Mouse (Mus musculus): ENCODE data around the gene Smg1. TPM values are rescaled to one million over a fixed set of nuclear protein-coding genes. Genes with fewer than 3 reads are reported as not detected.

Smg1 gene
- polyA plus RNA-seq, 1 experiment from 2014 or later = 10.7 TPM

- Histone ChIP-seq H3K36me3 (ENCODE audit: insufficient read depth, low read length) (no peaks in the 10 kb centered on the region), H3K27ac (no peak overlapping the region), H3K9ac (ENCODE audit: low read depth, low read length) (no peak overlapping the region), H3K9me3 (replicated peaks; ENCODE audit: low read length) (no peaks in the 10 kb centered on the region), H3K4me1 (replicated peaks; ENCODE audit: insufficient read depth, low read length) (peaks cover 6% of the 10 kb centered on the region; the same call in 1 of the 2 replicates), H3K27me3 (ENCODE audit: insufficient read depth, low read length) (no peaks in the 10 kb centered on the region), H3K4me3 (replicated peaks; ENCODE audit: low read depth, low read length) (no peak overlapping the region), H3K4me2 (ENCODE audit: low read length) (no peak overlapping the region)
- no peak for ATAC-seq (replicated peaks; ENCODE audit: low FRiP score, low read depth)
- DNase-seq (ENCODE audit: low spot score) = no peak
- no peak for TF ChIP-seq CTCF (IDR thresholded peaks at IDR 0.05; ENCODE audit: low read depth)
Observed at GRCm38 (mm10) chr7:118240402-118240801, 3.1 kb downstream of the Smg1 start.

- no peaks in the 10 kb centered on the region for H3K9me3 ChIP-seq (replicated peaks; ENCODE audit: low read length)
- H3K4me1 ChIP-seq (replicated peaks; ENCODE audit: insufficient read depth, low read length) = peaks cover 6% of the 10 kb centered on the region; the same call in 1 of the 2 replicates
- WGBS = 83% methylated on average over 5 of the region's 5 CpGs
- H3K4me3 ChIP-seq (replicated peaks; ENCODE audit: low read depth, low read length) = no peak overlapping the region
- no peak overlapping the region for H3K9ac ChIP-seq (ENCODE audit: low read depth, low read length)
- no peaks in the 10 kb centered on the region for H3K27me3 ChIP-seq (ENCODE audit: insufficient read depth, low read length)
- no peak overlapping the region for H3K27ac ChIP-seq
- no peaks in the 10 kb centered on the region for H3K36me3 ChIP-seq (ENCODE audit: insufficient read depth, low read length)
- no peak for TF ChIP-seq CTCF (IDR thresholded peaks at IDR 0.05; ENCODE audit: low read depth)
- H3K4me2 ChIP-seq (ENCODE audit: low read length) = no peak overlapping the region
- ATAC-seq (replicated peaks; ENCODE audit: low FRiP score, low read depth) (no peak), DNase-seq (ENCODE audit: low spot score) (no peak)
Observed at GRCm38 (mm10) chr7:118239996-118240395, 3.5 kb downstream of the Smg1 start.

- Histone ChIP-seq H3K27ac (no peak overlapping the region), H3K9me3 (replicated peaks; ENCODE audit: low read length) (no peaks in the 10 kb centered on the region), H3K4me2 (ENCODE audit: low read length) (no peak overlapping the region), H3K27me3 (ENCODE audit: insufficient read depth, low read length) (no peaks in the 10 kb centered on the region), H3K36me3 (ENCODE audit: insufficient read depth, low read length) (no peaks in the 10 kb centered on the region), H3K4me3 (replicated peaks; ENCODE audit: low read depth, low read length) (no peak overlapping the region), H3K9ac (ENCODE audit: low read depth, low read length) (no peak overlapping the region), H3K4me1 (replicated peaks; ENCODE audit: insufficient read depth, low read length) (peaks cover 6% of the 10 kb centered on the region; the same call in 1 of the 2 replicates)
- DNase-seq (ENCODE audit: low spot score) = no peak
- peak; percentile 47 for TF ChIP-seq CTCF (IDR thresholded peaks at IDR 0.05; ENCODE audit: low read depth)
- no peak for ATAC-seq (replicated peaks; ENCODE audit: low FRiP score, low read depth)
Observed at GRCm38 (mm10) chr7:118236949-118237348, 6.5 kb downstream of the Smg1 start.

- Histone ChIP-seq H3K27me3 (ENCODE audit: insufficient read depth, low read length) (no peaks in the 10 kb centered on the region), H3K4me3 (replicated peaks; ENCODE audit: low read depth, low read length) (no peak overlapping the region), H3K9me3 (replicated peaks; ENCODE audit: low read length) (no peaks in the 10 kb centered on the region), H3K4me1 (replicated peaks; ENCODE audit: insufficient read depth, low read length) (no peaks in the 10 kb centered on the region), H3K9ac (ENCODE audit: low read depth, low read length) (no peak overlapping the region), H3K27ac (no peak overlapping the region), H3K4me2 (ENCODE audit: low read length) (no peak overlapping the region), H3K36me3 (ENCODE audit: insufficient read depth, low read length) (no peaks in the 10 kb centered on the region)
- ATAC-seq (replicated peaks; ENCODE audit: low FRiP score, low read depth) = no peak
- DNase-seq (ENCODE audit: low spot score) = no peak
- 87% methylated on average over 1 of the region's 1 CpGs for WGBS
- no peak for TF ChIP-seq CTCF (IDR thresholded peaks at IDR 0.05; ENCODE audit: low read depth)
Observed at GRCm38 (mm10) chr7:118234236-118234635, 9.2 kb downstream of the Smg1 start.

GRCm38 (mm10) chr7:118232613-118233012 lies 10.9 kb downstream of the Smg1 start:
- no peaks in the 10 kb centered on the region for H3K9me3 ChIP-seq (replicated peaks; ENCODE audit: low read length)
- TF ChIP-seq CTCF (IDR thresholded peaks at IDR 0.05; ENCODE audit: low read depth) = no peak
- H3K9ac ChIP-seq (ENCODE audit: low read depth, low read length) = no peak overlapping the region
- DNase-seq (ENCODE audit: low spot score) (no peak), ATAC-seq (replicated peaks; ENCODE audit: low FRiP score, low read depth) (no peak)
- H3K4me1 ChIP-seq (replicated peaks; ENCODE audit: insufficient read depth, low read length) = no peaks in the 10 kb centered on the region
- H3K4me2 ChIP-seq (ENCODE audit: low read length) = no peak overlapping the region
- no peaks in the 10 kb centered on the region for H3K36me3 ChIP-seq (ENCODE audit: insufficient read depth, low read length)
- H3K27me3 ChIP-seq (ENCODE audit: insufficient read depth, low read length) = no peaks in the 10 kb centered on the region
- H3K27ac ChIP-seq = no peak overlapping the region
- H3K4me3 ChIP-seq (replicated peaks; ENCODE audit: low read depth, low read length) = no peak overlapping the region

GRCm38 (mm10) chr7:118219777-118220176 lies 23.7 kb downstream of the Smg1 start:
- WGBS = 91% methylated on average over 2 of the region's 2 CpGs
- Histone ChIP-seq H3K36me3 (ENCODE audit: insufficient read depth, low read length) (no peaks in the 10 kb centered on the region), H3K27me3 (ENCODE audit: insufficient read depth, low read length) (no peaks in the 10 kb centered on the region), H3K4me2 (ENCODE audit: low read length) (no peak overlapping the region), H3K4me1 (replicated peaks; ENCODE audit: insufficient read depth, low read length) (no peaks in the 10 kb centered on the region), H3K9me3 (replicated peaks; ENCODE audit: low read length) (no peaks in the 10 kb centered on the region), H3K4me3 (replicated peaks; ENCODE audit: low read depth, low read length) (no peak overlapping the region), H3K27ac (no peak overlapping the region), H3K9ac (ENCODE audit: low read depth, low read length) (no peak overlapping the region)
- ATAC-seq (replicated peaks; ENCODE audit: low FRiP score, low read depth) (no peak), DNase-seq (ENCODE audit: low spot score) (no peak)
- TF ChIP-seq CTCF (IDR thresholded peaks at IDR 0.05; ENCODE audit: low read depth) = no peak

GRCm38 (mm10) chr7:118206396-118206795 lies 37.1 kb downstream of the Smg1 start:
- no peak overlapping the region for H3K4me2 ChIP-seq (ENCODE audit: low read length)
- peaks cover 28% of the 10 kb centered on the region for H3K36me3 ChIP-seq (ENCODE audit: insufficient read depth, low read length)
- no peak for DNase-seq (ENCODE audit: low spot score)
- H3K27me3 ChIP-seq (ENCODE audit: insufficient read depth, low read length) = no peaks in the 10 kb centered on the region
- no peak for ATAC-seq (replicated peaks; ENCODE audit: low FRiP score, low read depth)
- WGBS = 94% methylated on average over 2 of the region's 2 CpGs
- H3K9me3 ChIP-seq (replicated peaks; ENCODE audit: low read length) = no peaks in the 10 kb centered on the region
- H3K27ac ChIP-seq = no peak overlapping the region
- no peak overlapping the region for H3K4me3 ChIP-seq (replicated peaks; ENCODE audit: low read depth, low read length)
- H3K9ac ChIP-seq (ENCODE audit: low read depth, low read length) = no peak overlapping the region
- no peaks in the 10 kb centered on the region for H3K4me1 ChIP-seq (replicated peaks; ENCODE audit: insufficient read depth, low read length)
- no peak for TF ChIP-seq CTCF (IDR thresholded peaks at IDR 0.05; ENCODE audit: low read depth)

Measured in kidney, postnatal 0 days (tissue).